Mouse (Mus musculus) thymus, postnatal 14 days (tissue): ENCODE data around the gene Slc7a14.

ENCODE experiments used
- DNase-seq: peaks from one replicate; pipeline ENCODE4 v3.0.0; 2021

The Slc7a14 gene

DNA sequence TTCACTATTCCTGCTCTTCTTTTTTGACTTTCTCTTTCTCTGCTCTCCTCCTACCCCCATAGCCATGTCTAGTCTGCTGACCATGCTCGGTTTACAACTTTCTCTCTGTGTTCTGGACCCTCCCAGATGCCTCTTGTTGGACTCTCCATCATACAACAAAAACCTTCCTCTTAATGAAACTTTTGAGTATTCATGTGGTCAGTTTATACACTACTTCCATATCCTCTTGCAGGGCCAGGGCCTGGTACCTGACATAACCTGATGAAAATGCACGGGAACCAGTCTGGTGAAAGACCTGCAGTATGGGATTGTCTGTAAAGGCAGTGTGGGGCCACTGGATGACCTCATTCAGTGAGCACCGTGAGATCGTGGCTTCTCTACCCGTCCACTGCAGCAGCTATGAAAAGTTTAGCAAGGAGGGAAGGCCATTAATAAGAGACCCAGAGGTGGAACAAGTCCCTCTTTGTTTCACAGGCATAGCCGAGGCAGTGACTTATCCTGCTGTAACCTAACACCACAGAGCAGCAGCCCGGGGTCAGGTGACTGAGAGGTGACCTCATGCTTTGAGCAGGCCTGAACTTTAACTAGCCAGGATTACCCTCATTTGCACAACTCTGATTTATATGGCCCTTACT lies 49.7 kb downstream of the Slc7a14 start:
- no peak for DNase-seq

DNA sequence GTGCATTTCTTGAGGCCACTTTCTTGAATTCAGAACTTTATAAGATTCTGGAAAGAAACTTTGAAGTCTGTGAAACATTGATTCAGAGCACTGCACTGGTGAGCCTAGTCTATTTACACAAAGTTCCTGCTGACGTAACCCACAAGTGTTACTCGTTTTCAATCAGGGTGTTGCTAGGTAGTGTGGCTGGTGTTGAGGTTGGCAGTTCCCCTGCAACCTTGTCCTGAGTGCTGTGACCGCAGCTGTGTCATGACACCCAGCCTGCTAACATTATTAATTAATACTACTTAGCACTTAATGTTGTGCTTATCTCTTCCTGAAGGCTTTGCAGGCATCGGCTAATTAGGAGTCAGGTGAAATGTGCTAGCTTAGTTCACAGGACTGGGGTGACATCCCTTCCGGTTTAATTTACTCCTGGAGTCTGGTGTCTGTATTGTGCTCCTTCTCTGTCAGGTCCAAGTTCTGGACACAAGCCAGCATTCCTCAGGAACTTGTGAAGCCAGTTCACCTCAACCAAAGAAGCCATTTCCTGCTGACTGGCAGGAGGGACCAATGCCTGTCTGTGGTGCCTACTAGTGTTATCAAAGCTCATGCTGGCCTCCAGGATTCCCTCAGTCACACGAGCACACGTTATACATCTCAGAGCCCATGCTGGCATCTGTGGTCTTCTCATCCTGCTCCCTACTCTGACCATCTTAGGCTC lies 50.5 kb downstream of the Slc7a14 start:
- no peak for DNase-seq

DNA sequence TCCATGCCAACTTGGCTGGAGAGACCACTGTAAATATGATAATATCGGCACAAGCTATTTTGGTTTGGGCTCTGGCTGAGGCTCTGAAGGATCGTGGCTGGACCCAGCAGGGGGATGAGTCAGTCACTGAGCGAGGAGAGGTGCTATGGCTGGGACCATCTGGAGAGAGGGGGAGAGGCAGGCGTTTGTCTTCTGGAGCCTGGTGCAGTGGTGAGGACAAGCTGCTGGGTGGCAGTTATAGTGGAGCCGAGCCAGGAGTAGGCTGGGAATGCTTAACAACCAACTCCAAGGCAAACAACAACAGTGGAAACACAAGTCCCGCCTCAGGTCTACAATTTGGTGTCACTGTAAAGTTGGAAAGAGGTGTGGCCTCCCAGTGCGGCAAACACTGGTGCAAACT lies 55.8 kb downstream of the Slc7a14 start:
- no peak for DNase-seq

DNA sequence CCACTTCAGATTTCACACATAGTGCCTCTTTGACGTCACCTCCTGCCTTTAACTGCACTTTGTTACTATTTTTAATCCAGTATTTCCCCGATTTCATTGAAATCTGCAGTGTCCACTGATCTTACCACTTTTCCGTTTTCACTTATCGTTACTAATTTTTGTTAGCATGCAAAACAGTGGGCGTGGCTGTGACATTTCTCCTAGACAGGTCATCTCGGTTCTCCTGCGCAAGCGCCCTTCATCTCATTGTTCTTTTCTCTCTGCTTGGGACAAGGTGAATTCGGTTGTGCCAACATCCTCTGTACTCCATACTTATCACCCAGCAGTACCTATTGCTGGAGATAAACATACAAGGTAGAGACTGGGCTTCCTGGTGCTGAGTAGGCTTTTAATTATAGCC lies 56.3 kb downstream of the Slc7a14 start:
- no peak for DNase-seq

DNA sequence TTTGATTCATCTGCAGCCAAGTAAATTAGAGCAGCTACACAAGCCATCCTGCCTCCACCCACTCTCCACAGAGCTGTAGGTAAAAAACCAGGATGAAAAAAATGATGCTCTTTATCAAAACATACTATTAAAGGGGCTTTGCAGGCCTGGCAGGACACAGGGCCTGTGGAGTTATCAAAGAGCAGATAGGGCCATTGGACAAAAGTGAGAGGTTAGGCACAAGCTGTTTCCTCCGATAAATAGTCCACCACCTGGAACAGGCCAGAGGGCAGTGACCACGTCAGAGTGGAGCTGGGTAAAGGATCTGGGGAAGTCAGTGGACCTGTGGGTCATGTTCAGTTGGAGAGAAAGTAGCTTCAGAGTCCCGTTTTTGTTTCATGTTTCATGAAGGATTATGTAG lies 57.6 kb downstream of the Slc7a14 start:
- no peak for DNase-seq

DNA sequence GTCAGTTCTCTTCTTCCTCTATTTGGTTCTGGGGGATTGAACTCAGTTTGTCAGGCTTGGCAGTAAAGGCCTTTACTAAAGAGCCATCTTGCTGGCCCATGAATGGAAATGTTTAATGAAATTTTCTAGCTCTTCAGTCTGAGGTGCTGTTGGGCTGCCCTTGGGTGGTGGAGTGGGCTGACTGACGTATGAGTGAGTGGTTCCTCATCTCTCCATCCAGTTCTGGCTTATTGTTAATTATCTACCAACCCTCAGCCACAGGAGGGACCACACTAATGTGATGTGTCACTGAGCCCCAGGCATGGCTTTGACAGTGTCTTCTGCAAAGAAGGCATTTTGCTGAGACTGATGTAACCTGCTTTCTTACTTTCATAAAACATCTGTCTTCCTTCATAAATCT lies 66.7 kb downstream of the Slc7a14 start:
- no peak for DNase-seq

DNA sequence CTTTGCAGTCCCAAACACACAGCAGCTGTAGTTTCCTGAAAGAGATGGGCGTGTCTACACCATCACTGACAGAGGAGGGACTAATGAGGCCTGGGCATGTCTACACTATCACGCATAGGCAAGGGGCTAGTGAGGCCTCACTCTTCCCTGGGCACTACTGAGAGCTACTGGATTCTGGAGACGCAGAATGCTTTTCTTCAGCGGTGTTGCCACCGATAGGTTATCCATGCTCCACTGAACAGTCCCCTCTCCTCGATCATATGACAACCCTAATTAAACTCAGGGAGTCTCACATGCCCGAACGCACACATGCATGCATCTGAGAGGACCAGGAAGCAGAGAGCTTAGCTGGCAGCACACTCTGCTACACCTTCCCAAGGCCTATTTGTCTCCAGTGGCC lies 69.3 kb downstream of the Slc7a14 start:
- no peak for DNase-seq

DNA sequence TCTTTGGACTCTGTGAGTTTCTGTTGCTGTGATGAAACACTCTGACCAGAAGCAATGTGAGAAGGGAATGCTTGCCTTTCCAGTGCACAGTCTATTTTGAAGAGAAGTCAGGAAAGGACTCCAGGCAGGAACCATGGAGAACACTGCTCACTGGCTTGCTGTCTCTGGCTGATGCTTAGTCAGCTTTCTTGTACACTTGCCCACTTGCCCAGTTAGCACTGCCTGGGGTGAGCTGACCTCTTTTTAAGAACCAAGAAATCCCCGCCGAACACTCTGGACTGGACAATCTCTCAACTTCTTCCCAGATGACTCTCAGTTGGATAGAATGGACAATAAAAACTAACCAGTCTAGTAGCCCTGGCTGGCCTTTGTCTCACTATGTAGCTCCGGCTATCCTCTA lies 70.5 kb downstream of the Slc7a14 start:
- DNase-seq: no peak

DNA sequence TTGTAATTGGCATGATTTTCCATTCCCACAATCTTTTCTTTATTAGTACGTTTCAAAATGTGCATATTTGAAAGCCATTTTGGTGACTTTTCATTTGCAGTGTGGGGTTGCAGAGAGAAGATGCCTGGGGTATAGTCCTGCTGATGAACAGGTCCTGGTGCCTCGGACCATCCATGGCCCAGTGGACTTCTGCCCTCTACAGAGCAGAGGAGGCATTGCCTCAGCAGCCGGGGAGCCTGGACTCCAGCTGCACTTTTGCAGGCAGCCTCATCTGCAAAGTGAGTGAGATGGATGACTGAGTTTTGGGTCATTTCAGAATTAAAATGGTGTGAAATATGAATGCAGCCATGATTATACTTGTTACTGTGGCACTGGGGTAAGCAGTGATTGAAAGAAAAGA lies 72.2 kb downstream of the Slc7a14 start:
- no peak for DNase-seq

DNA sequence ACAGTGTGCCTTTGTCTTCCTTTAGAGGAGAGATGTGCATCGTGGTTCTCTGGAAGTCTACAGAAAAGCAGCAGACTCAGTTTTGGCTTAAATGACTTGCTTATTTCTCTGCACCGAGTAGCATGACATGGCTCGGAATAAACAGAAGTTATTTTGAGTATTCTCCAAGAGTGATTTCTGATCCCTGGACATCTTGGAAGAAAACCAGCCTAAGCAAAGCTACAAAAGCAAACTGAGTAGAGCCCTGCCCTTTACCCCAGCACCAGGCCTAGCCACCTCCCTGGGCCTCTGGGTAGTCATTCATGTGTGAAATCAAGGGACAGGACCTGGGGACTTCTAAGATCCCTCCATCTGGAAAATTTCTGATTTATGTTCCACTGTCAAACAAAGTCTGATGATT lies 74.0 kb downstream of the Slc7a14 start:
- DNase-seq: no peak

DNA sequence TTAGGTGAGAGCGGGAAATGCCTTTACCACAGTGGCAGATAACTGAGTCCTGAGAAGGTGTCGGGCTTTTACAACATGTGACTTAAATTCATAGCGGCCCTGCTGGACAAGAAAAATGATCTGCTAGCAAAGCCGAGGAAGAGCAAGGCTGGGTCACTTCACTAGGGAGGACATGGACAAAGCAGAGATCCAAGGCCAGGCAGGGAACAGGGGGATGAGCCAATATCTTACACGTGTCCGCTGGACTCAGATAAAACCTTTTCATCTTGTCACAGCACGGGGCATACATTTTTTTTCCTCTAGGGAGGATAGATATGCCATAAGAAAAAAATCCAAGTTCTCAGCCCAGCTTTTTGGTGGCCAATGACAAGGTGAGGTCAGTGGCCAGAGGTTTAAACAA lies 75.8 kb downstream of the Slc7a14 start:
- DNase-seq: no peak

DNA sequence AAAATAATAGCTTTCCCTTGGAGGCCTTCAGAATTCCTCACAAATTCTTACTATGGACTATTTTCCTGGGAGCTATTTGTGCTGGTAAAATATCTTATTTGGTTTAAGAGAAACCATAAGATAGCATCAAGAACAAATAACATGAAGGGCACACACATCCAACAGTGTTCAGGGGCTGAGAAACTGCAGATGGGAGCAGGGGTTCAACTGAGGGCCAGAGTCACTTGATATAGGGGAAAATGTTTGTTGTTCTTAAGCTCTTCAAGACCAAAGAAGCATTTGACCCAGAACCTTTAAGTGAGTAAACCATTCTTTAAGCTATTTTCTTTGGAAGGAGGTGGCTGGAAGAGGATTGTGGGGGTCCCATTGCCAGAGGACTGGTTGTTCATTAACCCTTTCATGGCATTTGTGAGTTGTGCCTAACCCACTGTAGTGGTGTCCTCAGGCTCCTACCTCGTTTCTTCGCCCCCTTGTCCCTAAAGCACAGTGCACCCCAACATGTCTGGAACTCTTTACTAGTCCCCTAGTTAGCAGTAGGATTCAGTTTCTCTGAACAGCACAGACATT lies 76.3 kb downstream of the Slc7a14 start:
- no peak for DNase-seq

DNA sequence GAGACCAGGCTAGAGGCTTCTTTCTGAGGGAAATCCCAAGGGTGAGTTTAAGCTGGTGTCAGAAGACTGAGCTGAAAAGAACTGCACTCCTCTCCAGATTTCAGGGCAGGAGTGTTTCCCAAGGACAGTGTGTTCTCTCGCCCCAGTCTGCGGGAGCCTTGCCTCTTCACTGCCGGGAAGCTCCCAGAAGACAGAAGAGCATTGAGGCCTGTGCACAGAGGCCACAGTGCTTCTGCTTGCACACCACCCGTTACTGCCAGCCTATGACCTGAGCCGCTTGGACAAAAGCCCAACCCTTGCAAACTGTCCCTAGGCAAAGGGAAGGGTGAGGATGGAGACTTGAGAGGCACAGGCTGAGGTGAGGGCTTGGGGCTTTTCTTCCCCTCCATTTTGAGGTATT lies 80.9 kb downstream of the Slc7a14 start:
- no peak for DNase-seq

DNA sequence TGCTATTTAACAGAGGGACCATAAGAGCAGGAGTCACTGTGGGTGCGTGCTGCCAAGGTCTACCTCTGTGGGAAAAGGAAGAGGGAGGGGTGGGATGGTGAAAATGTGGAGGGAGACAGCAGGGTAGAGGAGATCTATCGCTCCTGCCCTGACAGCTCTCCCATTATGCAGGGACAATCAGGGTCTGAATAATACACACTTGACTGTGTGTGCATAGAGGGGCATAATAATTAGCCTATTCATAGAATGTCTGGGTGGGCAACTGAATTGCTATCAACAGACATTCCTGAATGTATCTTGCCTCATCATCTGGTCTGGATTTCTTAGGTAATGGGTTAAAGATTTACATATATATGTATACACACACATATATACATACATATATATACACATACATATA lies 81.7 kb downstream of the Slc7a14 start:
- no peak for DNase-seq

DNA sequence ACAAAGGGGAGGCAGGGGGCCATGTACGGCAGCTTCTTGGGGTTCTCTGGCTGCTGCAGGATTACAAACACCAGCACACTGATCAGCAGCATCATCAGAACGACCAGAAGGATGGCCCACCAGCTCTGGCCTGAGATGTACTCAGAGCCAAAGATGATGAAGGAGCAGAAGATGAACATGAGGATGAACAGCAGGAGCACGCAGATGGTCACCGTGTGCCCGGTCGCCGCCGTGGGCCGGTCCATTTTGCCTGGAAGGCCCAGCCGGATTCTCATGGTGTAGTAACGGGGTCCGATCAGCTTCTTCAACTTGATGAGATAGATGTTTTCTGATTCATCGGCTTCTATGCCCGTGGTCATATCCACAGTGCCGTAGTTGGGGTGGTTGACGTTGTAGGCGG lies 86.6 kb downstream of the Slc7a14 start:
- DNase-seq: no peak

DNA sequence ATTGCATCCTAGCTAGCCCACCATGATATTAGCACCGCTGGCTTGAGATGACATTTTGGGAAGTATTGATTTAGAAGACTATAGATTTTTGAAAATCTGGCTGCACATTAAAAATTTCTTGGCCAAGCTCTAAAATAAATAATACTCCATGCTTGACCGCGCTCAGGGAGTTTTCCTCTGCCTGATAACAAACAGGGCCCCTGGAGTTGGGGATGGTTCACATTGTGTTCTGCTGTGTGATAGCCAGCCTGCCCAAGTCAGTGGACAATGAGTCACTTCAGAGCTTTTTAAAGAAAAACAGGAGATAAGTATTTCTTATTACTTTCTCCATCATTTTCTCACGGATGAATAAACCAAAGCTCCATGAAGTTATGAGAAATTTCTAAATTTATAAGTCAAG lies 90.1 kb downstream of the Slc7a14 start:
- DNase-seq: no peak

DNA sequence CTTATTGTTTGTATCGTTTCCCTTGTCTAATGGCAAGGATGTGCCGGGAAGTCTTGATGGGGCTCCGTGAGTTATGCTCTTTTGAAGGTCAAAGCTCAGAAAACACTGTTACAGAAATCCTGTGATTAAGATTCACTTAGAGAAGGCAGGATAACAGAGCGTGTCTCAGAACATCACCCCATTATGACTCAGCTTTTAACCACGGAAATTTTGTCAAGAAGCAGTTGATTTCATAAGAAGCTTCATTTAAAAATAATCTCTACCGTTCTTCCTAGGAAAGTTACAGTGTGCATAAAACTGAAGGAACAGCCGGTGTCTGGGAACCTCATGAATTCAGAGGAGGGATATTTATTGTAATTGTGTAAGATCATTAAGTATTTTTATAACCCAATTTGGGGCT lies 90.7 kb downstream of the Slc7a14 start:
- DNase-seq: no peak

DNA sequence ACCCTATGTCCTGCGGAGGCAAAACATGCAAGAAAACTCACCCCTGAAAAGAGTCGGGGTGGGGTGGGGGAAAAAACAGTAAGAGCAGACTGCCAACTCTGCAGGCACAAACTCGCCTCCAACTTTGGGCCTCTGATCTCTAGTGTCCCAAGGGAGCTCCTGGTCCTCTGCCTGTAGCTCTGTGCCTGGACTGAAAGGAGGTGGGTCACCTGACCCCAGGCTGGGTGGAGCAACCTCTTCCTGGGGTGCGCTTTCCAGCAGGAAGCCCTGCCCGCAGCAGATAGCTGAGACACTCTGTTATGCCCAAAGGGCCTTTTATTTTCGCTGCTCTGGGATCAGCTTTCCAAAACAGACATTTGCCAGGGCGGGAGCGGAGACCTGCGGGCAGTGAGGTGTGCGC lies 92.7 kb downstream of the Slc7a14 start:
- no peak for DNase-seq

DNA sequence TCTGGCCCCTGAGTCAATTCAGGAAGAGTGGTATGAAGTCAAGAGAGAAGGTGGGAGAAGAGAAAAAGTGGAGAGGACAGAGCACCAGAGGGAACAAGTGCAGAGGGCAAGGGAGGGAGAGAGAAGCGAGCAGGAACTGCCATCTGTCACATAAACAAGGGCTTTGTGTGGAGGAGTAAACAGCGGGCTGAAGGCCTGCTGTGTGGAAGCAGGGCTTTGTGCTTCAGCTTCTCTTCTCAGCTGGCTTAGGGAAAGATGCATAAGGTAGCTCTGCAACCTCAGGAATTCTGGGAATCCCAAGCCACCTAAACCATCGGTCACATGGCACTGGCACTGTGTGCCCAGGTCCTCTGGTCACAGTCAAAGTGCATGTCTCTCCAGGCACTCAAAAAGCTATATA lies 96.4 kb downstream of the Slc7a14 start:
- no peak for DNase-seq

DNA sequence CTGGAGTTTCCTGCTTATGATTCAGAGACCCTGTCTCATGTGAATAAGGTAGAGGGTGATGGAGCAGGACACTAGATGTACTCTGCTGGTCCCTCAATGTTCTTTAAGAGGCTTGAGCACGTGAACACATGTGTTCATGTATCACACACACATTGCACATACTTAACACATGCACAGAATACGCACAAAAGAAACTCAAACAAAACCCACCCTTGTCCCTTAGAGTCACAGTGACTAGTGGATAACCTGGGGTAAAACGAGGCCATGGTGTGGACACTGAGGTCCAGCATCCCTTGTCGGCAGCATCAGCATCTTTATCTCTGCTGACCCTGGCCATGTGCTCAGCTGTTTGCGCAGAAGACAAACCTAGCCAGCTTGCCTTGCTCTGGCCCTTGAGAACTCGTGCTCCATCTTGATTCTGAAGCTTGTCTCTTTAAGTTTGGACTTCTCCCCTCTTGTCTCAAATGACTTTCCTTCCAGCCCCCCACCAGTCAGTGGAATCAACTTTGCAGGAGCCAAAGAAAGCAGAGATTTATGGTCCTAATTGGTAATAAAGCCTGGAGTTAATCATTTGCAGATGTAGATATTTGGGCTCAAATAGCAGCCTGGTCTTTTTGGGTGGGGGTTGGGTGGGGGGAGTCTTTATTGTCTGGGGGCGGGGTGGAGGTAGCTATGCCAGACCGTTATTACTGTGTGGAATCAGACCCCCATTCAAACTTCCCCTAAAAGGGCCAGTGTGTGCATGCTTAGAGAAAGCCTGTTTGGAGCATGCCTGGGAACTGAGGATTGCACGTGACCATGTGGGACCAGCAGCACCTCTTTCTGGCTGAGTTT lies 97.8 kb downstream of the Slc7a14 start:
- DNase-seq: no peak

DNA sequence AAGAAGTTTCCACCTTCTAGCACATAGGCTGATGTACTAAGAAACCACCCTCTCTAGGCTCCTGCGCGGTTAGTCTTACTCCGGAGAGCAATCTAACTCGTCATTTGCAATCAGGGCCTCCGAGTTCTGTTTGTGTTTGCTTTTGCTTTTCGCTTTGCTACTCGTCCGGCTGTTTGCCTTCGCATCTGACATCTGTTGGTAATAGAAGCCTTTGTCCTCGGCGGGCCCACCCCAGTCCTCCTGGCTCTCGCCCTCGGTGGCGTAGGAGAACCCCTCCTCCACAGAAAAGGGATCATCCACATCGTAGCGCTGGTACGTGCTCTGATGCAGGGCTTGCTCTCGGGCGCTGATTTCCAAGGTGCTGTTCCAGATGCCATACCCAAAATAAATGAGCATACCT lies 101.2 kb downstream of the Slc7a14 start:
- DNase-seq: no peak

DNA sequence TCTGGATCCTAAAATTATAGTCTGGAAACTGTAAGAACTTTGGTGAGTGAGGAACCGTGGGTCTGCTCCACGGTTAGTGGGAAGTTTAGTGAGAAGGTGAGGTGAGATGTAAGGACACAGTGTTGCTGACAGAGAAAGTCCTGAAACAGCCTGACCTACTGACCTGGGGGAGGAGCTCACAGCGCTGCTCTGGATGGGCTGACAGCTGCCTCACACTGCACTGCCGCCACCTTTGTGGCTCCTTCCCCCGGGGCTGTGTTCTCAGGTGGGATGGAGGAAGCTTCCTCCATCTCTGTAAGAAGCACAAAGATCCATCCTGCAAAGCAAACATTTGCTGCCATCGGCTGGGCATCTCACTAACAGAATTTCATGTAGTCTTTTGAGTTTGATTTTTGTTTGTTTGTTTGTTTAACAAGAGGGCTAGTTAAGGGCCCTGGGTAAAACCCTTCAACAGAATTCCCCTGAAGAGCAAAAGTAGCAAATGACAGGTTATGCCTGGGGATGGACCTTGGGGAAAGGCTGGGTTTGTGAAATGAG lies 101.7 kb downstream of the Slc7a14 start:
- no peak for DNase-seq

DNA sequence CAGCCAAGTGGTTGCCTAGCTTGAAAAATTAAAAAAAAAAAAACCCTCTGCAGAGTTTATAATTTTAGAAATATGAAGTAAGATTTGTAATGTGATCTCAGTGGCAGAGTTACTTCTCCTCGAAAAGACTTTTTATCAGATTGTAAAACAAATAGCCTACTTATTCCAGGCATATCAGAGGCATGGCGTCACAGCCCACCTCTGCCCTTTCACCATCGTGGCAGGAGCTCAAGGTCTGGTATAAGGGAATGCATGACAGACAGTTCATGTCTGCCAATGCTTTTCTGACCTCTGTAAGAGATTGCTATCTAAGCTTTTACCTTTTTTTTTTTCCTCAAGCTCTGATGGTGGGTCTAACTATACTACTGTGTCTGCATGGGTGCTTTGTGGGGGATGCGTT lies 102.1 kb downstream of the Slc7a14 start:
- DNase-seq: no peak

DNA sequence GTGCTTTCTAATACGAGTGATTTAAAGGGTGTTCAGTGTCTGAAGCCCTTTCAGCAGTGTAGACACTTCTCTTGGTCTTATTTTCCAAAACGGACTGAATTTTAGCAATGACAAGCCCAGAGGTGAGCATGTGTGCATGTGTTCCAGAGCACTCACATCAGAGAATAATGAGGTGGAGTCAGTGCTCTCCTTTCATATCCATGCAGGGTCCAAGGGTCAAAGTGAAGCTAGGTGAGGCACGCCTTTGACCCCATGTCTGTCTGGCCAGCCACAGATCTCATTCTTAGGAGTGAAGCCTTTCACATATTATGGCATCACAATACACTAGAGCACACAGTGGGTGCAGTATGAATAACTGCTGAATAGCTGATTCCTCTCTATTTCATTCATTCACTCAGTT lies 105.0 kb downstream of the Slc7a14 start:
- DNase-seq: no peak
